Mouse (Mus musculus): ENCODE results near the gene Dlx6. TPM values are rescaled to one million over a fixed set of nuclear protein-coding genes. Genes with fewer than 3 reads are reported as not detected.

Dlx6 gene
- polyA plus RNA-seq, 1 experiment from 2014 or later, result not detected

Other genes starting within 250 kb of the Dlx6 start
- 0.35 and 3.4 TPM in 2 replicates for gene Dlx5, start 18.8 kb downstream of the Dlx6 start, polyA plus RNA-seq (2015; fragmentation: Nextera tagmentation; extraction: Ambion mirVana)
- gene Sdhaf3, start 92.7 kb downstream of the Dlx6 start, polyA plus RNA-seq (2015; fragmentation: Nextera tagmentation; extraction: Ambion mirVana), result 5.3 and 5.7 TPM in 2 replicates

Data from kidney, embryonic 15.5 days (tissue).